Mouse (Mus musculus) embryonic stem cell, embryonic (primary cell): Measurements from ENCODE around the gene Cgref1.

Source experiments
- CTCF ChIA-PET, 4 experiments: fragments of 300-600 bp in 2 of 4; fragments of 350-600 bp in 2 of 4; sonication (Branson Sonifier 250); formaldehyde crosslinking; loops; one replicate each; lab custom pipeline; 2022; ENCODE audit warnings: inconsistent platforms in 2 of 4; lab: Charles Lee
- POLR2A ChIA-PET, 4 experiments: fragments of 300-600 bp in 2 of 4; fragments of 350-600 bp in 2 of 4; sonication (Branson Sonifier 250); formaldehyde crosslinking; loops; one replicate each; lab custom pipeline; 2022; ENCODE audit warnings: antibody characterized with exemption in 4 of 4, inconsistent platforms in 1 of 4; lab: Charles Lee

Cgref1 gene

GRCm38 (mm10) chr5:30916841-30917240 is 28.6 kb downstream of the Cgref1 start:
- CTCF ChIA-PET, result interaction anchor here (0.5 to 3.9 kb wide), 17 partner anchors 9 to 524 kb away, joined by 3 to 26 read pairs (median 4); partner anchors contain the start of genes Atraid (in 1 of the 4), Ost4 (in 1 of the 4) and Slc5a6 (in 1 of the 4)
- POLR2A ChIA-PET, result interaction anchor here (0.5 to 30.7 kb wide), 36 partner anchors 10 to 1176 kb away, joined by 3 to 838 read pairs (median 4); partner anchors contain the start of genes Gm29609 (in 3 of the 4), Gtf3c2 (in 3 of the 4), Ost4 (in 3 of the 4) and Agbl5 (in 2 of the 4)

GRCm38 (mm10) chr5:30915974-30916433 is 29.4 kb downstream of the Cgref1 start:
- ChIA-PET POLR2A (interaction anchor here (0.5 to 30.7 kb wide), 29 partner anchors 8 to 286 kb away, joined by 3 to 838 read pairs (median 4); partner anchors contain the start of genes Ost4 (in 4 of the 4), Agbl5 (in 2 of the 4), Atraid (in 1 of the 4) and Dpysl5 (in 1 of the 4)), CTCF (interaction anchor here (0.5 to 3.9 kb wide), 32 partner anchors 8 to 277 kb away, joined by 3 to 26 read pairs (median 3); partner anchors contain the start of genes Ost4 (in 2 of the 4), Agbl5 (in 1 of the 4), Eif2b4 (in 1 of the 4) and Snx17 (in 1 of the 4))

GRCm38 (mm10) chr5:30915456-30915855 is 29.9 kb downstream of the Cgref1 start:
- CTCF ChIA-PET, result interaction anchor here (0.6 to 3.9 kb wide), 27 partner anchors 8 to 277 kb away, joined by 3 to 26 read pairs (median 3); partner anchors contain the start of genes Ost4 (in 2 of the 4), Agbl5 (in 1 of the 4), Eif2b4 (in 1 of the 4) and Snx17 (in 1 of the 4)

GRCm38 (mm10) chr5:30914849-30915248 is 30.5 kb downstream of the Cgref1 start:
- ChIA-PET CTCF (interaction anchor here (0.7 to 3.9 kb wide), 10 partner anchors 10 to 278 kb away, joined by 3 to 26 read pairs (median 4); partner anchors contain the start of genes Eif2b4 (in 1 of the 4) and Snx17 (in 1 of the 4)), POLR2A (interaction anchor here in 3 of 4 experiments (0.5 to 30.7 kb wide), 18 partner anchors 9 to 419 kb away, joined by 3 to 838 read pairs (median 4); partner anchors contain the start of genes Agbl5 (in 2 of the 3), Ost4 (in 2 of the 3), Dpysl5 (in 1 of the 3) and Trim54 (in 1 of the 3))

More at GRCm38 (mm10) chr5:30915456-30915855, 29.9 kb downstream of the Cgref1 start:
- POLR2A ChIA-PET, result interaction anchor here (0.5 to 30.7 kb wide), 34 partner anchors 8 to 420 kb away, joined by 3 to 838 read pairs (median 4); partner anchors contain the start of genes Ost4 (in 4 of the 4), Agbl5 (in 2 of the 4), Atraid (in 1 of the 4) and Dpysl5 (in 1 of the 4)

GRCm38 (mm10) chr5:30914101-30914635 is 31.2 kb downstream of the Cgref1 start:
- ChIA-PET POLR2A (interaction anchor here in 3 of 4 experiments (0.6 to 30.7 kb wide), 15 partner anchors 8 to 266 kb away, joined by 3 to 838 read pairs (median 4); partner anchors contain the start of genes Agbl5 (in 2 of the 3), Atraid (in 1 of the 3), Gm29609 (in 1 of the 3) and Gtf3c2 (in 1 of the 3)), CTCF (interaction anchor here in 2 of 4 experiments (0.8 to 1.2 kb wide), 3 partner anchors 34 to 139 kb away, joined by 3 to 5 read pairs (median 3); no protein-coding TSS in a partner anchor)

GRCm38 (mm10) chr5:30913060-30913841 is 32.1 kb downstream of the Cgref1 start, which contains the start of gene Emilin1:
TSS of gene Emilin1 (plus strand) at chr5:30913402.
- CTCF ChIA-PET, result interaction anchor here (0.7 to 1.8 kb wide), 8 partner anchors 8 to 138 kb away, joined by 3 to 10 read pairs (median 4); partner anchors contain the start of gene Khk (in 2 of the 4)
- POLR2A ChIA-PET, result interaction anchor here (0.5 to 30.7 kb wide), 35 partner anchors 9 to 715 kb away, joined by 3 to 838 read pairs (median 4); partner anchors contain the start of genes Agbl5 (in 3 of the 4), Atraid (in 2 of the 4), Slc5a6 (in 2 of the 4) and Cad (in 1 of the 4)

GRCm38 (mm10) chr5:30912156-30912555 is 33.2 kb downstream of the Cgref1 start:
- CTCF ChIA-PET, result interaction anchor here in 3 of 4 experiments (0.5 to 1.8 kb wide), 5 partner anchors 9 to 18 kb away, joined by 3 to 8 read pairs (median 4); partner anchors contain the start of gene Khk (in 2 of the 3)
- POLR2A ChIA-PET, result interaction anchor here in 3 of 4 experiments (0.5 to 30.7 kb wide), 16 partner anchors 10 to 268 kb away, joined by 3 to 838 read pairs (median 4); partner anchors contain the start of genes Agbl5 (in 3 of the 3), Atraid (in 1 of the 3), Cad (in 1 of the 3) and Gm29609 (in 1 of the 3)

GRCm38 (mm10) chr5:30910481-30910880 is 34.9 kb downstream of the Cgref1 start:
- POLR2A ChIA-PET, result interaction anchor here in 3 of 4 experiments (0.6 to 30.7 kb wide), 6 partner anchors 0 to 215 kb away, joined by 3 to 838 read pairs (median 190); partner anchors contain the start of genes Agbl5 (in 2 of the 3), Emilin1 (in 1 of the 3), Khk (in 1 of the 3) and Ost4 (in 1 of the 3)
- CTCF ChIA-PET, result interaction anchor here in 1 of 4 experiments (1.2 kb wide), 1 partner anchor 201 kb away, joined by 4 read pairs; no protein-coding TSS in a partner anchor

- ChIA-PET POLR2A (interaction anchor here in 3 of 4 experiments (0.7 to 30.7 kb wide), 9 partner anchors 0 to 145 kb away, joined by 3 to 838 read pairs (median 8); partner anchors contain the start of genes Agbl5 (in 2 of the 3), Cad (in 1 of the 3), Emilin1 (in 1 of the 3) and Khk (in 1 of the 3)), CTCF (interaction anchor here in 1 of 4 experiments (1.2 kb wide), 1 partner anchor 200 kb away, joined by 4 read pairs; no protein-coding TSS in a partner anchor)
Observed at GRCm38 (mm10) chr5:30909863-30910262, 35.5 kb downstream of the Cgref1 start.

GRCm38 (mm10) chr5:30909300-30909659 is 36.1 kb downstream of the Cgref1 start:
- POLR2A ChIA-PET, result interaction anchor here in 3 of 4 experiments (0.5 to 30.7 kb wide), 15 partner anchors 1 to 145 kb away, joined by 3 to 838 read pairs (median 3); partner anchors contain the start of genes Agbl5 (in 3 of the 3), Cad (in 1 of the 3), Emilin1 (in 1 of the 3) and Khk (in 1 of the 3)
- CTCF ChIA-PET, result no interaction called here

GRCm38 (mm10) chr5:30908426-30909299 is 36.7 kb downstream of the Cgref1 start:
- POLR2A ChIA-PET, result interaction anchor here in 3 of 4 experiments (0.5 to 30.7 kb wide), 29 partner anchors 2 to 586 kb away, joined by 3 to 838 read pairs (median 5); partner anchors contain the start of genes Agbl5 (in 3 of the 3), Preb (in 2 of the 3), Atraid (in 1 of the 3) and Cad (in 1 of the 3)
- CTCF ChIA-PET, result interaction anchor here in 1 of 4 experiments (1.2 to 4.3 kb wide), 3 partner anchors 7 to 20 kb away, joined by 6 to 15 read pairs (median 8); partner anchors contain the start of gene Agbl5

GRCm38 (mm10) chr5:30907413-30908059 is 37.9 kb downstream of the Cgref1 start, which contains the start of gene Ost4:
TSS of gene Ost4 (minus strand) at chr5:30907788.
- ChIA-PET POLR2A (interaction anchor here (0.5 to 30.7 kb wide), 57 partner anchors 3 to 752 kb away, joined by 3 to 838 read pairs (median 5); partner anchors contain the start of genes Agbl5 (in 4 of the 4), Atraid (in 3 of the 4), Khk (in 3 of the 4) and Slc5a6 (in 3 of the 4)), CTCF (interaction anchor here (0.6 to 4.3 kb wide), 18 partner anchors 8 to 311 kb away, joined by 3 to 15 read pairs (median 3); partner anchors contain the start of genes Agbl5 (in 1 of the 4), Atraid (in 1 of the 4) and Slc5a6 (in 1 of the 4))

GRCm38 (mm10) chr5:30901860-30902259 is 43.5 kb downstream of the Cgref1 start:
- ChIA-PET CTCF (interaction anchor here in 2 of 4 experiments (0.6 kb wide), 2 partner anchors 90 to 96 kb away, joined by 5 to 8 read pairs; no protein-coding TSS in a partner anchor), POLR2A (interaction anchor here (0.9 to 30.7 kb wide), 16 partner anchors 4 to 58 kb away, joined by 3 to 838 read pairs (median 4); partner anchors contain the start of genes Agbl5 (in 3 of the 4), Emilin1 (in 1 of the 4), Khk (in 1 of the 4) and Ost4 (in 1 of the 4))

GRCm38 (mm10) chr5:30890375-30890774 is 55.0 kb downstream of the Cgref1 start:
- CTCF ChIA-PET, result interaction anchor here in 1 of 4 experiments (0.7 kb wide), 1 partner anchor 11 kb away, joined by 3 read pairs; no protein-coding TSS in a partner anchor
- POLR2A ChIA-PET, result interaction anchor here in 3 of 4 experiments (0.7 to 25.6 kb wide), 13 partner anchors 11 to 290 kb away, joined by 3 to 838 read pairs (median 6); partner anchors contain the start of genes Khk (in 3 of the 3), Ost4 (in 3 of the 3), Emilin1 (in 2 of the 3) and Slc5a6 (in 2 of the 3)
